Mouse (Mus musculus): ENCODE data around the gene Fam107b.

Fam107b gene

GRCm38 (mm10) chr2:3608868-3609854, 38.9 kb downstream of the Fam107b start:
- WGBS = 63% methylated on average over 8 of the region's 8 CpGs

DNA sequence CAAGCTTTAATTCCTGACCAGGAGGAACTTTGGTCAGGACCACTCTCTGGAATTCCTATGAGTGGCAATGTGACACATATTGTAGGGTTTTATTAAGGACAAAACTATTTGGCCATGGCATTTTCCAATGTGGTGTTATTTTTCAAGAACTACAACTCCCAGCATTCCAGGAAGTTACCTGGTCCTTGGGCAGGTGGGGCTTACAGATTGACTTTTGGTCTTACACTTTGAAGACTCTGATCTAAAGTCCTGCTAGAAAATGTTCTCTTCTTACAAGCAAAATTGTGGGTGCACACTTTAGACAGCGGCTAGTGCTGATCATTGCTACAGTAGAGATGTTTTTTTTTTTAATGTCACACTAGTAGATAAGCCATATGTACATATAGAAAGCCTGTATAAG, 48.2 kb downstream of the Fam107b start:
- 88% methylated on average over 1 of the region's 1 CpGs for WGBS

DNA sequence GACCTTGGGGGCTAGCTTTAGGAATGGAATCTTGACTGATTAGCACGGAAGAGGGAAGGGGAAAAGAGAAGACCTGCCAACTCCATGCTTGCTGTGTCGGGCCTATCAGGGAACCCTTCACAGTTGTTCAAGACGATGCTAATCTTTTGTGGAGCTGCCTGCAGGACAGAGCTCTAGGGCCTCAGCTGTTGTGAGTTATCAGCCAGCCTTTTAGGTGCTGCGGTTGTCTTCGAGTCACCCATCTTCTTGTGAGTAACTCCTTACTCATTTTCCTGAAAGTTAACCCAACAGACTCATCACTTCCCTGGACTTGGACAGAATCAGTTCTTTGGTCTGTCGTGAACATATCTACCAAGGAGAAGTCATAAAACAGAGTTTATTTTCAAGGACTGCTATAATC, 51.3 kb downstream of the Fam107b start:
- 85% methylated on average over 6 of the region's 6 CpGs for WGBS

DNA sequence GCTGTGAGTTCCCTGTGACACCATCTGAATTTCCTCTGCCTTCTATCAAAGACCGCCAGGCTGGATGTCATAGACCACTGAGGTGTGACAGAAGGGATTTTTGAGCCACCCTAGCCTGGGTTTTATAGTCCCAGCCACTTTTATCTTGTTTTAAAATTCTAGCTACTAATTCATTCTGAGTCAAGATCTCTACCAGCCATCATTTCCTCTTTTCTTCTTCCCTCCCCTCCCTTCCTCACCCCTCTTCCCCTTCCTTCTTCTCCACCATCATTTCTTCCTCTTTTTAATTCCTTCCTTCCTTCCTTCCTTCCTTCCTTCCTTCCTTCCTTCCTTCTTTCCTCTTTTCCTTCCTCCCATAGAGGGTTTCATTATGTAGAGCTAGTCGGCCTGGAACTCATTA, 51.9 kb downstream of the Fam107b start:
- 91% methylated on average over 2 of the region's 2 CpGs for WGBS

- 96% methylated on average over 7 of the region's 7 CpGs for WGBS
These were observed 53.1 kb downstream of the Fam107b start for GRCm38 (mm10) chr2:3623207-3623980.

GRCm38 (mm10) chr2:3623981-3624584, 53.8 kb downstream of the Fam107b start:
- 93% methylated on average over 7 of the region's 7 CpGs for WGBS

DNA sequence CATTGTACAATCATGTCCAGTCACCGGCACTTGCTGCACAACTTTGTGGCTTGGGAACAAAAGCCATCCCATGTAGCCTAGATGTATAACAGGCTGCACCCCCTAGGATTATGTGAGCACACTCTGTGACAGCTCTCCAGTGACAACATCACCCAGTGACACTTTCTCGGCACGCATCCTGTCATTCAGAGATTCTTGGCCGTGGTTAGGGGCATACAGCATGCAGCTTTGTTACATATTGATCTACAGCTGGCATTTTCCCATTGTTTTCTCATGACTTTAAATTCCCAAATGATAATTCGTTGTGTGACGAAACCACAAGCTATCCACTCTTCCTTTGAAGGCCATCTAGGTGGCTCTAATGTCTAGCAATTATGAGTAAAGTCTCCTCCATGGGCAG, 58.8 kb downstream of the Fam107b start:
- WGBS = 61% methylated on average over 6 of the region's 6 CpGs

GRCm38 (mm10) chr2:3629741-3630140, 59.5 kb downstream of the Fam107b start:
- WGBS = 79% methylated on average over 5 of the region's 5 CpGs

DNA sequence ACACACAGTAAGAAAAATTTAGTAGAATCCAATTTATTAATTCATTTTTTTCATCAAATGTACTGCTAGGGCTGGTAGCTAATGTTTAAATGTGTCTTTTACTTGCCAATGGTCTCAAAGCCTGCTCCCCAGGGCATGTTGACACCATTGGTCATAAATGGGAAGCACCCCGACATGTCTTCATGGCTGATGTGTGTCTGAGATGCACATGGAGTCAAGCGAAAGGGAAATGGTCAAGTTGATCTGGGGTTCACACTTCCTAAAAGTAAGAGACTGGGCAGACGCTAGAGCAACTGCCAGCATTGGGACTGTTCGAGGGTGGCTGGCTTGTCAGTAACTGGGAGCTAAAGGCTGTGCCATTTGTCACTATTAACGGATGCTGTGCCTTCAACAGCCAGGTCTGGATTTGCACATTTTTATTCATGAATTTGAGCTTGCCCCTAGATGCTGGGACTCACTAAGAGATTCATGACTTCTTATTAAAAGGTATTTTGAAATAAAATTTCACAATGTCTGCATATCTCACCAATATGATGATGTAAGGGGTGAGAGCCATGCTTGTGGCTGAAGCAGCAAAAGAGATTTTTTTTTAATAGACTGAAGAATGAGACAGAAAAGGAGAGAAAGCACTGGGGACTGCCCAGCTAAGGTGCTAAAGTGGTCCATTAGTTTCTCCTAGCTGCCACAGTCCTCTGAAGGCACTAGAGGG, 60.6 kb downstream of the Fam107b start:
- 89% methylated on average over 5 of the region's 5 CpGs for WGBS

GRCm38 (mm10) chr2:3633137-3633536, 62.8 kb downstream of the Fam107b start:
- 71% methylated on average over 9 of the region's 9 CpGs for WGBS

GRCm38 (mm10) chr2:3636771-3637170, 66.5 kb downstream of the Fam107b start:
- 88% methylated on average over 5 of the region's 5 CpGs for WGBS

DNA sequence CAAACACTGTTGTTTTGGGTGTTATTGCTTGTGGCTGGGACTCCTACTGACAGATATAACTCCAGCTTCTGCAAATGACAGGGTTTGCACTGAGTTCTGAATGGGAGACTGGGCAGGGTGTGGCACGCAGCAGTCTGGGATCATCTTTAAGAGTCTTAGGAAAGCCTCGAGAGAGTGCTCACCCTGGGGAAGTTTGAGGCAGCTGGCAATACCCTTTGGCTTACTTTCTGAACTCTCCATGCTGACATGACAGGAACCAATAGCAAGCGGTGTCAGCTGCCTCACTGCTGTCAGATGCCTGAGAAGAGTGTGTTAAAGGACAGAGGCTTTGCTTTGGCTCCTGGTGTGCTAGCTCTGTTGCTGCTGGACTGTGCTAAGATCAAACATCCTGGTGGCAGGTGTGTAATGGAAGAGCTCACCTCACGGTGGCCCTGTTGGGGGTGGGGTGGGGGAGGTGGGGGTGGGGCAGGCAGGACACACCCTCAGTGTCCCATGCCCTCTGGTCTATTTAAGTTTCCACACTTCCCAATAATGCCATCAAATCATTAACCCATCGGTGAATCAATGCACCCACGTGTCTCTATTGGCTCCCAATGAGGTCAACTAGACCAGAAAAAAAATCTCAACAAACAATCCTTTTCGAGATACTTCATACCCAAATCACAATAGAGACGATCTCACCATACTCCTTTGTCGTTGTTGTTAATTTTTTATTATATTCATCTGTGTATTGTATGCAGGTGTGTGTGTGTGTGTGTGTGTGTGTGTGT, 70.9 kb downstream of the Fam107b start:
- 77% methylated on average over 9 of the region's 9 CpGs for WGBS

DNA sequence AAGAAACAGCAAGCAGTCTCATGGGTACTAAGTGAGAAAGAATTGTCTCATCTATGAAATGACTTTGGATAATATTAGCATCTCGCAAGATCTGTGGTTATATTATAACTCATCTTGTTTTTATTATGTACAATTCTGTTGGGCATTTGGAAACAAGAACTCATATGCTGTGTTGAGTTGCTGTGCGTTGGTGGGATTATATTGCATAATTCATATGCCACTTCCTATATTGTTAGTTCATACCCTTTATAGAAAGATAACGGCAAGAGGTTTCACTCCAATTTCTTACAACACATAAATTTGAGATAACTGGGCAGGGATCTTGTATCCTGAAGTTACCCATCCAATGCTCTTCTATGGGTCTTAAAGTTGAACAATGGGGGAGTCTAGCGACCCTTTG, 75.5 kb downstream of the Fam107b start:
- WGBS = 81% methylated on average over 4 of the region's 4 CpGs

- 82% methylated on average over 5 of the region's 5 CpGs for WGBS
These were observed 78.9 kb downstream of the Fam107b start for GRCm38 (mm10) chr2:3649171-3649570.

DNA sequence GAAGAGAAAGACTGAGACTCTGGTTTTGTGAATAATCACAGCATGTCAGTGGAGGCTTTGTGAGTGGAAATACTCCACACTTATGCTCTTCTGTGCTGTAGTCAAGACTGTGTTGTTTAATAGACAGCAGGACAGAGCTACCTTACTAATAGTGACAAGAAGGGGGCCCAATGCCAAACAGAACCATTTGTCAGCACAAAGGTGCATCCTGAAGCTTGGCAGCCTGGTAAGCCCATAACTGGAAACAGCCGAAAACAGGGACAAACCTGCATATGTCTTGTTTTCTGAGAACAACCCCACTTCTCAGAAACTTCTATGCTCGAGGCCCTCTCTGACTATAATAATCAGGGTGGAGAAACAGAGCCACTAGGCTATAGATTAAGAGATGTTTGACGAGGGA, 85.8 kb downstream of the Fam107b start:
- WGBS = 78% methylated on average over 3 of the region's 3 CpGs

DNA sequence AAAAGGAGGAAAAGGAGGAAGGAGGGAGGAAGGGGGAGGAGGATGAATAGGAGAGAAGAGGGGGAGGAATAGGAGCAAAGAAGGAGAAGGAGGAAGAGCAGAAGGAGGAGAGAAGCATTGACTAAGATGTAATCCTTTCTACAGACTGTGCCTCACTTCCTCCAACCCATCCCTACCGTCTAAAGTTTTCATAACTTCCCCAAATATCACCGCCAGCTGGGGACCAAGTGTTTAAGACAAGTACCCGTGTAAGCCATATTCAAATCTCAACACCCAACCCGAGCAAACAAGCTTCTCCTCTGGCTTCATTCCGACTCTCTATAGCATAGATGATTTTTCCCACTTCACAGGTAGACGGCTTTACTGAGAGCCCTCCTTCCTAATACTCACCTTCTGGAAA, 86.5 kb downstream of the Fam107b start:
- WGBS = 86% methylated on average over 6 of the region's 6 CpGs

DNA sequence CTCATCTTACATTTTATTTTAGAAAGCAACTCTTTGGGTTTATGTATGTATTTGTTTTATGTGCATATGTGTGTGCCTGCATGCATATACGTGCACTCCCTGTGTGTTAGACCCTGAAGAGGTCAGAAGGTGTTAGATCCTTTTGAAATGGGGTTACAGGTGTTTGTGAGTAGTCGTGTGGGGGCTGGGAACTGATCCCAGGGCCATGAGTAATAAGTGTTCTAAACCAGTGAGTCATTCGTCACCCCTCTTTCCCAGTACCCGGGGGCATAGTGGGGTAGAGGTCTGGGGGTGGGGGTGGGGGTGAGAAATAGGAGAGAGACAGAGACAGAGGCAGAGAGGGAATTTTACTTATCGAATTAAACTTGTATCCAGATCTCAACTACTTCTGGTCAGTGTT, 87.1 kb downstream of the Fam107b start:
- 83% methylated on average over 5 of the region's 5 CpGs for WGBS

DNA sequence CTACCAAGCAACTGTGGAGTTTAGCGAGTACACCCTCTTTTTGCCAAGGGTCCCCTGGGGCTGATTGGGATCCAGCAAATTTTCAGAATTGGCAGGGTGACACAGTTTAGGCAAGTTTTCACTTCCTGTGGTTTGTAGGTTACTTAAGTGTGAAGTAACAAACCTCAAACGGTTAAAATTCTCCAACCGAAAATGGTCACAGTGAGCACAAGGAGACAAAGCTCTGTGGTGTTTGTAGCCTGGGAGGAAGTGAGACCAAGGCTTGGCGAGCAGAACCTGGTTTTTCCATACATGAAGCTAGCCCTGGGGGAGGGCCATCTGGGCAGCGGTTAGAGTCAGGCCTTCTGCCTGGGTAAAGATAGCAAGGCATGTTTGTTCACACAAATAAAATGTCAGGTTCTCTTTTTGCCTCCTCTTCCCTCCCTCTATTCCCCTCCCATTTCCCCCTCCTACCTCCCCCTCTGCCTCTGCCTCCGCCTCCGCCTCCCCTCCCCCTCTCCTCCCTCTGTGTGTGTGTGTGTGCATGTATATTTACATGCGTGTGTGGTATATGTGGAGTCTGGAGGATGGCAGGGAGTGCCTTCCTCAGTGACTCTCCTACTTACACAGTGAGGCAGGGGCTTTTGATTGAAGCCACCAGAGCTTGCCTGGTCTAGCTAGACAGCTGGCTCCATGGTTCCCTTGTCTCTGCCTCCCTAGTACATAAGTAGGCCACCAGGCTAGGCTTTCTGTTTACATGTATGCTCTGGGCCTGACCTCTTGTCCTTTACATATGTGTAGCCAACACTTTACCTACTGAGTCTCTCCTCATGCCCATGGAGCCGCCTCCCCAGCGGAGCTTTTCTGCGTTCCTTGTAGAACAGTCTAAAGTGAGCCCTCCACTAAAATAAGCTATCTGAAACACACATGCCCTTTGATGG, 87.8 kb downstream of the Fam107b start:
- 63% methylated on average over 11 of the region's 11 CpGs for WGBS

- WGBS = 56% methylated on average over 4 of the region's 4 CpGs
These were observed 88.6 kb downstream of the Fam107b start for GRCm38 (mm10) chr2:3658900-3659299.
